8 mouse cellular contexts compared by ENCODE assay signal in genomic region chr5:134507307-134507706, GRCm38 (mm10). TPM values are rescaled to one million over a fixed set of nuclear protein-coding genes. Genes with fewer than 3 reads are reported as not detected.
DNase-seq lines count a peak whose midpoint lies in the region; ATAC-seq and TF ChIP-seq lines count a peak whose summit lies in the region.

No protein-coding gene starts in this region.

- ATAC-seq in lung, embryonic 14.5 days (ENCODE audit: insufficient read depth), result no peak

- no peak overlapping the region for H3K27ac ChIP-seq in lung, embryonic 14.5 days (ENCODE audit: low read depth)

- H3K4me1 ChIP-seq in lung, embryonic 14.5 days (ENCODE audit: insufficient read depth), result no peaks in the 10 kb centered on the region

- DNase-seq in CD4-positive helper T cell, adult 2 months (ENCODE audit: low read depth, low spot score), result peak; percentile 80
- peak; percentile 88 for DNase-seq in ZHBTc4 (ENCODE audit: low read depth, low spot score)
- DNase-seq in cerebellum, postnatal 4 days (ENCODE audit: low spot score in 2 of 2), result peak; percentile 52 to 74
- peak; percentile 68 for DNase-seq in gastrocnemius, postnatal 14 days
- peak; percentile 74 to 84 for DNase-seq in kidney, postnatal 25 days
- DNase-seq in lung, embryonic 14.5 days, result peak; percentile 85
- DNase-seq in ovary, postnatal 36 days (ENCODE audit: low spot score), result peak; percentile 65
- peak; percentile 73 to 78 for DNase-seq in thymus, postnatal 36 days

- WGBS in lung, embryonic 14.5 days, result 26% methylated on average over 10 of the region's 10 CpGs

- H3K27me3 ChIP-seq in lung, embryonic 14.5 days (ENCODE audit: insufficient read depth, low read length), result no peaks in the 10 kb centered on the region

- intact Hi-C loops in gastrocnemius, postnatal 14 days (cut with DNase I; ENCODE audit: low total_unique reads), result loop anchor here (5.0 kb wide), 1 partner anchor 75 kb away; the partner anchor contains the start of gene Rfc2

- H3K4me3 ChIP-seq in lung, embryonic 14.5 days (ENCODE audit: low read depth, low read length), result no peak overlapping the region

- no peaks in the 10 kb centered on the region for H3K9me3 ChIP-seq in lung, embryonic 14.5 days (ENCODE audit: low read depth, low read length)

- H3K36me3 ChIP-seq in lung, embryonic 14.5 days (ENCODE audit: insufficient read depth), result peaks cover 55% of the 10 kb centered on the region

- no peak overlapping the region for H3K9ac ChIP-seq in lung, embryonic 14.5 days

- no peak overlapping the region for H3K4me2 ChIP-seq in lung, embryonic 14.5 days

- TF ChIP-seq CTCF in lung, embryonic 14.5 days (IDR thresholded peaks at IDR 0.05; ENCODE audit: low read depth), result peak; percentile 78

RNA-seq across cellular contexts. Expression of gene Clip2, which starts 44.9 kb away (rescaled TPM):
- 1 to 10 TPM; 6.4 to 8.4 TPM for total RNA-seq in gastrocnemius, postnatal 14 days (2021)
- polyA plus RNA-seq in lung, embryonic 14.5 days (2014; fragmentation: Nextera tagmentation; extraction: Ambion mirVana), result 5.8 and 6.6 TPM in 2 replicates

RNA-seq across cellular contexts. Expression of gene Gtf2ird1, which starts 50.8 kb away (rescaled TPM):
- 10 to 100 TPM in 1 of 2 experiments, 1 to 10 TPM in 1; 9.5 to 10.7 TPM for total RNA-seq in gastrocnemius, postnatal 14 days (2021)
- polyA plus RNA-seq in lung, embryonic 14.5 days (2014; fragmentation: Nextera tagmentation; extraction: Ambion mirVana), result 82.5 and 85.6 TPM in 2 replicates

RNA-seq across cellular contexts. Expression of gene Syna, which starts 52.7 kb away (rescaled TPM):
- total RNA-seq in gastrocnemius, postnatal 14 days (2021), result under 1 TPM in 1 of 2 experiments, not detected in 1; 0.29 TPM
- not detected in 2 replicates for polyA plus RNA-seq in lung, embryonic 14.5 days (2014; fragmentation: Nextera tagmentation; extraction: Ambion mirVana)
